Mouse (Mus musculus) CH12.LX (cell line): Measurements from ENCODE around the gene Heatr4.

Experiments used
- CHD2 ChIP-seq: IDR thresholded peaks from 2 replicates; pipeline ENCODE4 v1.6.1; 2011; ENCODE audit warnings: low read length, improper control_type of control experiment
- CTCF ChIP-seq, 2 experiments: IDR thresholded peaks in 1 of 2; conservative IDR thresholded peaks in 1 of 2; 2 replicates each; pipeline ENCODE4 v1.5.1; 2011 to 2012; ENCODE audit warnings: low read depth in 2 of 2, low read length in 2 of 2, improper control_type of control experiment in 1 of 2, inconsistent platforms in 1 of 2, mild to moderate bottlenecking in 1 of 2, moderate library complexity in 1 of 2
- ELF1 ChIP-seq: IDR thresholded peaks from 2 replicates; pipeline ENCODE4 v1.6.1; 2014; ENCODE audit warnings: low read depth, mild to moderate bottlenecking, inconsistent platforms, low read length, improper control_type of control experiment
- JUND ChIP-seq: conservative IDR thresholded peaks from 2 replicates; pipeline ENCODE4 v1.6.1; 2011; ENCODE audit warnings: low read depth, low read length, improper control_type of control experiment
- PAX5 ChIP-seq: IDR thresholded peaks from 2 replicates; pipeline ENCODE4 v1.6.1; 2012; ENCODE audit warnings: low read length, inconsistent platforms, mixed read lengths
- SMC3 ChIP-seq: IDR thresholded peaks from 2 replicates; pipeline ENCODE4 v1.6.1; 2011; ENCODE audit warnings: low read depth, low read length, improper control_type of control experiment
- ZMIZ1 ChIP-seq: IDR thresholded peaks from 2 replicates; pipeline ENCODE4 v1.6.1; 2012; ENCODE audit warnings: low read depth, mild to moderate bottlenecking, inconsistent platforms, low read length, improper control_type of control experiment
- ZNF384 ChIP-seq: IDR thresholded peaks from 2 replicates; pipeline ENCODE4 v1.6.1; 2012; ENCODE audit warnings: low read depth, low read length, improper control_type of control experiment, inconsistent platforms

DNA sequence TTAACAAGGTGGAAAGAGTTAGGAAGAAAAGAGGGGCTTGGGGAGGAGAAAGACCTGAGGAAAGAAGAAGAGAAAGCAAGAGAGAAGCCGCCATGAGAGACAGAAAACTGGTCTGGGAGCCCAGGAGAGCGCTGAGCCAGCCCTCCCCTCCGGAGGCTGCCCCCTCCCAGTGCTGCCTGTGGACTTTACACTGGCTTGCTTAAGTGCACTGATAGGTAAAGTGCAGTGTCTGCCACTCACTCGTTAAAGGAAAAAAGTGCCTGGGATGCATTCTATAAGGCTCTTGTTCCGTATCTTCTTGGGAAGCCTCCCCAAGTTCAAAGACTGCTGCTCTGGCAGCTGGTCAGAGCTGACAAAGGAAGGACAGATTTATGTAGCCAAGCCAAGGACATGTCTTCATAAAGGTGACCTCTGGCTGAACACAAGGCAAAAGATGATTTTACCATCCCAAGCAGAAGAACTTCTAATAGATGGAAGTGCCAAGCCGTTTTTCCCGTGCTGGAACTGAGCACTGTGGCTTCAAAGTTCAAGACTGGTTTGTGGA lies 59.4 kb downstream of the Heatr4 start:
- TF ChIP-seq CTCF (conservative IDR thresholded peaks at IDR 0.05 in 1 of 2, IDR thresholded peaks at IDR 0.05 in 1 of 2; ENCODE audit: low read depth in 2 of 2, low read length in 2 of 2) (no peak), ZNF384 (no peak), ZMIZ1 (no peak), CHD2 (no peak), PAX5 (no peak), JUND (no peak), ELF1 (no peak), SMC3 (no peak)
